Mouse (Mus musculus) T-cell, adult 2 months (primary cell): ENCODE results near the gene Fbxl19.
"Not testable (repeated sequence)": the region's sequence is repeated elsewhere in the genome, so short reads cannot be mapped to it uniquely, and the experiment has no call there.

Experiments used
- DNase-seq: peaks from one replicate; pipeline ENCODE4 v3.0.0; 2022; ENCODE audit warnings: low spot score

Fbxl19 gene

DNA sequence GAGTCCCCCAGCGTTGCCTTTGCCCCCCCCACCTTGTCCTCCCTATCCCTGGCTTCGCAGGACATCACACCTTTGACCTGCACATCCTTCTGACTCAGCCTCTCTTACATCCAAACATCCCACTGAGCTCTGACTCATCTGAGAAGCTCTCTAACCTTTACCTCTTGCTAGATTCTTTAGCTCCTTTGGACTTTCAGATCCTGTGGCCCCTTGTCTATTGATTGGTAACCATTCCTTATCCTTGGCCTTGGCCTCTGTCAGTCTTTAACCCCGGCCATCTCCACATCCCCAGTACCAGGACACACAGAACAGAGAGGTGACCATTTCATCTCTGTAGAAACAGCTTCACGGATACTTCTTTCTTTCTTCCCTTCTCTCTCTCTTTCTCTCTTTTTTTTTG lies 14.2 kb upstream of the Fbxl19 start:
- no peak for DNase-seq

DNA sequence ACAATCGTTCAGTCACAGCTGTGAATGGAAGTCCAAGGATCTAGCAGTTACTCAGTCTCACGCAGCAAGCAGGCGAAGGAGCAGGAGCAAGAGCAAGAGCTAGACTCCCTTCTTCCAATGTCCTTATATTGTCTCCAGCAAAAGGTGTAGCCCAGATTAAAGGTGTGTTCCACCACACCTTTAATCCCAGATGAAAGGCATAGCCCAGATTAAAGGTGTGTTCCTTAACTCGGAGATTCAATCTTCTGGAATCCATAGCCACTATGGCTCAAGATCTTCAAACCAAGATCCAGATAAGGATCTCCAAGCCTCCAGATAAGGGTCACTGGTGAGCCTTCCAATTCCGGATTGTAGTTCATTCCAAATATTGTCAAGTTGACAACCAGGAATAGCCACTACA lies 12.3 kb upstream of the Fbxl19 start, which contains the start of gene Ctf2:
Ctf2 (minus strand) TSS at position 101 of the 400 bp plus-strand sequence.
- DNase-seq = not testable (repeated sequence)

DNA sequence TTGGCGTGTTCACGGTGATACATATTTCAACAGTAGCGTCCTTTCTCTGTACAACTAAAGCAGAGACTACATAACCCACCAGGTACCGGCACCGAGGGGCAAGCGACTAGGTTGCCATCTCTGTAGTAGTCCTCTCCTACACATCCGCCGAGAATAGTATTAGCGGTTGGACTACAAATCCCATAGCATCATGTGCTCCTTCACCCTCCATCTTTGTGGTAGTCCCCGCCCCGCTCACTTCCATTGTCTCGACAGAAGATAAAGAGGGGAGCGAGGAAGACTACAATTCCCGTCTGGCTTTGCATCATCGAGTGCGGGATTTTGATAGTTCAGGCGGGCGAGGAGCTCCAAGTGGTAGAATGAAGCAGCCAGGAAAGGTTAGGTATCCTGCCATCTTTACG lies 908 bp downstream of the Fbxl19 start:
- peak; percentile 92 for DNase-seq

DNA sequence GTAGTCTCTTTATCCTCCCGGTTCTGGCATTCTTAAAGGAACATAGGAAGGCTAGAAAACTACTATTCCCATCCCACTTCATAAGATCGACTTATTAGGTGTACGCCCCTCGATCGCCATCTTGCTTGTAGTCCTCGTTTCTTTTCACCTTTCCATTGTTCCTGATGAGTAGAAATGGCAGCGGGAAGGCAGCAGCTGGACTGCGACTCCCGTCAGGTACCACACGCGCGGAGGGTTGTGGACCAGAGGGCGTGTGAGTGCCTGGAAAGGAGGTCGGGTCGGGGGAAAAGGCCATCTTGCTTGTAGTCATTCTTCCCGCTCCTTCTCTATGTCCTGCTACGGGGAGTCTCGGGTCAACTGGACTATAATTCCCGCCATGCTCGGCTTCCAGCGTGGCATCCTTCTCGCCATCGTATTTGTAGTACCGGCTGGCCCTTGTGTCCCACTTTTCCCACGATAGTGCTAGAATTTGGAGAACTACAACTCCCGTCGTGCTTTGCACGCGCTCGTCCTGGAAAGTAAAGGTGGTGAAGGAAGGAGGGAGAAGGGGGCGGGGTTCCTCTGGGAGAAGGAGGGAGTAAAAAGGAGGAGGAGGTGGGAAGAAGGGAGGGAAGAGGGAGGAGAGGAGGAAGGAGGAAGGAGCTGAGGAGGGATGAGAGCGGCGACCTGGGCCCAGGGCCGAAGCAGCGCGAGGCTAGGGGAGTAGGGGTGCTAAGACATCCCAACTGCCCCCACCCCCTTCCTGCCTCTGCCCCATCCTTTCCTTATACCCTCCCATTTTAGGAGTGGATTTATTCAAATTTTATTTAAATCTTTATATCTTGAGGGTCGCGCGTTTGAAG lies 1.5 kb downstream of the Fbxl19 start:
- peak; percentile 73 for DNase-seq

DNA sequence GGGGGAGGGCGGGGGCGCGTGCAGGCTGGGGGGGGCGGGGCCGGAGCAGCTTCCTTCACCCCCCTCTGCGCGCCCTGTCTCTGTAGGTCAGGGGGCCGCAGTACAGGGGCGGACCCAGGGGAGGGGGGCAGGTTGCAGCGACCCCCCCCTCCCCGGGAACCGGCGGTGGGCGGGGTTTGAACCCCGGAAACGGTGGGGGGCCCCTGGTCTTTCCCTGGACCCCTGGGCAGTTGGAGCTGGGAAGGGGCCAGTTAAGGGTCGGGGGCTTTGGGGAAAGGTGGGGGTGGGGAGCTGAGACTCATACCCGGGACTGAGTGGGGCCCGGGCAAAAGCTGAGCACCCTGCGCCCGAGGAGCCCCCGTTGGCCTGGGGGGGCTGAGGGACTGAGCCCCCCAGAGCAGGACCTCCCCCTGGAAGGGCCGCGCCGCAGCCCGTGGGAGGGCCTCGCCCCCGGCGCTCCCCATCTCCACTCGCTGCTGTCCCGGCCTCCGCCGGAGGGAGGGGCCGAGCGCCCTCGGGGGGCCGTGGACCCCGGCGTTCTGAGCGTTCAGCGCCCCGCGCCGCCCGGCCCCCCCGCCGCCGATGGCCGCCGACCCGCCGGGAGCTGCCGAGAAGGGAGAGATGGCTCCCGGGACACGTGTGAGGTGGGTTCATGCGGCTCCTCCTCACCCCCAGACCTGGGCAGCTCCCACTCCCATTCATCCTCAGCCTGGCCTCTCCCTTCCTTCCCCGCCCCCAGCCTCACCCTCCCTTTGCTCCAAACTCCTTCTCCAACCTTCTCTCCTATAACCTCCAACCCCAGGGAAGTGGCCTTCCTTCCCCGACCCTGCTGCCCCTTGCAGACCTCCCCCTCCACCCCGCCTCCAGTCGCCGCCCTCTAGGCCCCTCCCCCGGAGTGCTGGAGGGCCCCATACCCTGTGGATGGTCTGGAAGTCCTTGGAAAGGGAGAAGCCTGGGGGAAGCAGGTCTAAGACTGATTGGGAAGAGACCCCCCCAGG lies 2.5 kb downstream of the Fbxl19 start:
- DNase-seq = no peak

DNA sequence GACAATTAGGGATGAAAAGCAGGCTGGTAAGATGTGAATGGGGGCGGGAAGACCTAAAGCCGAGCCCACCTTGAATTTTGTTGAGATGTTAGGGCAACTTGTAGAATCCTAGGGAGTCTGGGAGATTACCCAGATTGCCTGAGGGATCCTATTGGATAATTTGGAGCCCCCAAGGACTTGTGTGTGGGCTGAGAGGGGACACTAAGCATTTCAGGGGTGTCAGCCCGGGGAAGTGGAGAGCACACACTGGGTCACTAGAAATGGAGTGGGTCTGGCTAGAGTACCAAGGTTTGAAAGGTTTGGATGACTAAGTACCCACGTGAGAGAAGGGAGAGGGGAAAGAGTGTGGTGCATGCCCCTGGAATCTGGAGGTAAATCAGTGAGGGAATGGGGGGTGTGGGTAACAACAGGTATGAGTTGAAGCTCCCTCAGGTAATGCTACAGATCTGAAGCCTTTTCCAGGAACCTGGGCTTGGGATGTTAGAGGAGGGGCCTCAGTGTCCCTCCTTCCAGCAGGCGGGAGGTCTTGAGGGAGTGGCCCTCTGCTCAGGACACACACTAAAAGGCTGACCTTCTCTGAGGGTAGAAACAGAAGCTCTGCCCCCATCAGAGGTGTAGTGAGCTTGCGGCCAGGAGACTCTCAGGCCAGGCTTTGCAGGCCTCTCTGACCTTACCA lies 3.4 kb downstream of the Fbxl19 start:
- DNase-seq = no peak

DNA sequence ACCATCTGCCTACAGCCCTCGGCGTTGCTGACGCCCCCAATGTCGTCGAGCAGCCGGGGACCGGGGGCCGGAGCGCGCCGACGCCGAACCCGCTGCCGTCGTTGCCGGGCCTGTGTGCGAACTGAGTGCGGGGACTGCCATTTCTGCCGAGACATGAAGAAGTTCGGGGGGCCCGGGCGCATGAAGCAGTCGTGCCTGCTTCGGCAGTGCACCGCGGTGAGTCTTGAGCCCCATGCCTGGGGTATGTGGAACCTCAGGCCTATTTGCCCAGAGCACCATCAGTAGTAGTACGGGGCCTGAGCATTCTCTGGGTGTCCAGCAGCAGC lies 3.9 kb downstream of the Fbxl19 start:
- no peak for DNase-seq

DNA sequence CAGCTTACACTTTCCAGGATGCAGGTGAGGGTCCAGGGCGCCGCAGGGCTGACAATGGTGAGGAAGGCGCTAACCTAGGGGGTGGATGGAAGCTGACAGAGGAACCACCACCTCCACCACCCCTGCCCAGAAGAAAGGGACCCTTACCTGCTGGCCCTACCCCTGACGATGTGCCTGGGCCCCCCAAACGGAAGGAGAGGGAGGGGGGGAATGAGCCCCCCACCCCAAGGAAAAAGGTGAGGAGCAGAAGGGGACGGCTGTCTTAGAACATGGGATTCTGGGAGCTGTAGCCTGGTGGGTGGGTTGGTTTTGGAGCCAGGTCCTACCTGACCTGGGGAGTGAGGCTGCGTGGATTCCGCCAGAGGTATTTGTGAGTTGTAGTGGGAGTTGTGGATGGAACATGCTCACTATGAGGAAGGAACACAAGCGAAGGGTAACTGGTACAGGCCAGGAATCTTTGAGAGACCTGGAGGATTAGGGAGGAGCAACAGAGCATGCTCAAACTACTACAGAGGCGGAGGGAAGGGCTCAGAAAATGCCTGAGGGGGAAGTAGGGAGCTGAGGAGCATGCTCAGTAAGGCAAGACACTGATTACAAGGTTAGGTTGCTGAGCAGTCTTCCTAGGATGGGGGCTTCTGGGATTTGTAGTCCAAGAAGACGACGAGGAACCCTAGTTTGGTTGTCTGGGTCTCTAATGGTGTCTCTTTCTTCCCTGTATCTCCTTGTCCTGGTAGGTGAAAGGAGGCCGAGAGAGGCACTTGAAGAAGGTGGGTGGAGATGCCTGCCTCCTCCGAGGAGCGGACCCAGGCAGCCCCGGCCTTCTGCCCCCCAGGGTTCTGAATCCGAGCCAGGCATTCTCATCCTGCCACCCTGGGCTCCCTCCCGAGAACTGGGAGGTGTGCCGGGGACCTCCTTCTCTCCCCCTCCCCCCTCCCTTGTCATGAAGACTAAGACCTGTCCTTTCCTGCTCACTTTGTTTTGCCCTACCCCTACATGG lies 6.1 kb downstream of the Fbxl19 start:
- DNase-seq = no peak

DNA sequence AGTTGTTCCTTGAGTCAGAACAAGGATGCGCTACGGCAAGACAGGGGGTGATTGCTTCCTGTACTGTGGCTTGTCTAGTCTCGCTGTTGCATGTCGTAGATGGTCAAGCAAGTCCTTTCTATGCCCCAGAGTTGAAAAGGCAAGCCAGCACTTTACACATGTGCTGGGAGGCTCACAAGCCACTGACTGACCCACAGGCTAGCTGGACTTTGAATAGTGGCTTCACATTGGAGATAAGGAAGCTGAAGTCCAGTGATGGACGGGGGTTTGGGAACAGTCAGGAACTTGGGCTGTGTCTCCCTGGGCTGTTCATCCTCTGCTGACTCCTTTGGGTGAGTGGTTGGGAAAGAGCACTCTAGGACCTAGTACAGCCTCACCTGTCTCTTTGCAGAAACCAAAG lies 7.3 kb downstream of the Fbxl19 start:
- DNase-seq = no peak

DNA sequence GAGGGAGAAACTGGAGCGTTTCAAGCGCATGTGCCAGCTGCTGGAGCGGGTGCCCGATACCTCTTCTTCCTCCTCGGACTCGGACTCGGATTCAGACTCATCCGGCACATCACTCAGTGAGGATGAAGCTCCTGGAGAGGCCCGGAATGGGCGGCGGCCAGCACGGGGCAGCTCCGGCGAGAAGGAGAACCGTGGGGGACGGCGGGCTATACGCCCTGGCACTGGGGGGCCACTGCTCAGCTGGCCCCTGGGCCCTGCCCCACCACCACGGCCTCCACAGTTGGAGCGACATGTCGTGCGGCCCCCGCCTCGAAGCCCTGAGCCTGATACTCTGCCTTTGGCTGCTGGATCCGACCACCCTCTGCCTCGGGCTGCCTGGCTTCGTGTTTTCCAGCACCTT lies 7.7 kb downstream of the Fbxl19 start:
- DNase-seq = no peak

DNA sequence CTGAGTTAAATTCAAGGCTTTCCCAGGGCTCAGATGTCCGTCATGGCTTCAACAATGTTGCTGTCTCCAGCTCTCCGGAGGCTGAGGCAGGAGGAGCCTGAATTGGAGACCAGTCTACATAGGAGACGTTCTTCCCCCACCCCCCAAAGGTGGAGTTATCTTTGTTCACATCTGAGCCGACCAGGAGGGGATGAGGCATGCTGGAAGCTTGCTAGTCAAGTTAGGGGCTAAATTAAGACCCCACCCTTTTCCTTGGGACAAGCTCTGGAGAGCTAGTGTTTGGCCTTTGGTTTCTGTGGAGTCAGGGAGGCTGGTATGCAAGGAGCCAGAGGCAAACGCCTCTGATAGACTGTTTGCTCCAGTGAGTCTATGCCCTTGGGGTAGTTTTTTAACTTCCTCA lies 8.8 kb downstream of the Fbxl19 start:
- no peak for DNase-seq

DNA sequence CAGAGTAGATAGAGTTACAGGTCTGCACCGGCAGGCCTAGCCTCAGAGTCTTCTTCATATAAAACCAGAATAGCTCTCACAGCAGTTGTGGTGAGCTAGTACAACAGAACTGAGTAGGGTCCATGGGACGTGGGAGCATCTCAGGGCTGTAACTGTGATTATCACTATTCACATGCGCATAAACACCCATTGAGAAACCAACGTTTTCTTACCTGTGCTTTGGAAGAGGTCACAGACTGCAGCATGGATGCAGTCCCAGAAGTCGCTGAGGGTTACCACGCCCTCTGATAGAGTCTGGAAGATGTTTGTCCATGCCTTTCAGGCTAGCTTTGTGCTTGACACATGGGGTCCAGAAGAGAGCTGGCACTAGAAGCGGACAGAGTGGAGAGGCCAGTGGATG lies 9.4 kb downstream of the Fbxl19 start:
- DNase-seq = no peak

DNA sequence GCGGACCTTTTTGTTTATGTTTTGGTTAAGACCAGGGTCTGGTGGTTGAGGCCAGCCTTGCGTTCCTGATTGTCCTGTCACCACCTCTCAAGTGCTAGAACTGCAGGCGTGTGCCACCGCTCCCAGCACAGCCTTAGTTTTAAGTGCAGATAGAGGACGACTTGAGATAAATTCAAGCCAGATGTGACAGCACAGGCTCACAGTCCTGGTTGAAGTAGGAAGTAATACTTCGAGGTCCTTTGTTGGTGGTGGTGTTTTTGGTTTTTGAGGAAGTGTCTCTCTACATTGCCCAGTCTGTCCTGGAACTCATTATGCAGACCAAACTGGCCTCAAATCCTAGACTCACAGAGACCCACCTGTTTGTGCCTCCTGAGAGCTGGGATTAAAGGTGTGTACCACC lies 15.4 kb downstream of the Fbxl19 start:
- no peak for DNase-seq

DNA sequence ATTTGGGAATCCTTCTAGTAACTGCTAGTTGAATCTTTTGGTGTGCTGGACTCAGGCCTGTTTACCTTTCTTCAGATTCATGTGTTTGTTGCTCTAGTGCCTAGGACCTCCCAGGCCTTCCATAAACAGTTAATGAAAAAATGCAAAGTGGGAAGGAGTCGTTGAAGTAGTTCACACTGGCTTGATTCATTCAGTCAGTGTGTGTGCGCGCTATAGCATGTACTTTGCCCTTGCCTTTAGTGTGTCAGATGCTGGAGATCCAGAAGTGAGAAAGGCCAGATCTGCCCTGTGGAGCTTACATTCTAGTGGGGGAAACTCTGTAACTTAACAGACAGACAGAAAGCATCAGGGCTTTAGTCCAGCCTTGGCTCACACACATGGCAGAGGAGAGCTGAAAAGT lies 16.1 kb downstream of the Fbxl19 start:
- DNase-seq = no peak

DNA sequence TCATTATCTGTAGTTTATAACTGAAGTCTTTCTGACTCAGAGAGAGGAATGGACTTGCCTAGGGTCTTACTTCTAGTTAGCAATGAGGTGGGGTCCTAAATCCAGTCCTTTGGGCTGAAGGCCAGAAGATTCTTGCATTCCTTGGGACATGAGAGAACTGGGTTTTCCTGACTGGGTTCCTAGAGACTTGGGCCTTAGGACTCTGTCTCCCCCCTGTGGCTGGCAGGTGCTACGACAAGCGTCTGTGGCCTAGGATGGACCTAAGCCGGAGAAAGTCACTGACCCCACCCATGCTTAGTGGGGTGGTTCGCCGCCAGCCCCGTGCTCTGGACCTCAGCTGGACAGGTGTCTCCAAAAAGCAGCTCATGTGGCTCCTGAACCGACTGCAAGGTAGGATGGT lies 16.7 kb downstream of the Fbxl19 start:
- peak; percentile 42 for DNase-seq

DNA sequence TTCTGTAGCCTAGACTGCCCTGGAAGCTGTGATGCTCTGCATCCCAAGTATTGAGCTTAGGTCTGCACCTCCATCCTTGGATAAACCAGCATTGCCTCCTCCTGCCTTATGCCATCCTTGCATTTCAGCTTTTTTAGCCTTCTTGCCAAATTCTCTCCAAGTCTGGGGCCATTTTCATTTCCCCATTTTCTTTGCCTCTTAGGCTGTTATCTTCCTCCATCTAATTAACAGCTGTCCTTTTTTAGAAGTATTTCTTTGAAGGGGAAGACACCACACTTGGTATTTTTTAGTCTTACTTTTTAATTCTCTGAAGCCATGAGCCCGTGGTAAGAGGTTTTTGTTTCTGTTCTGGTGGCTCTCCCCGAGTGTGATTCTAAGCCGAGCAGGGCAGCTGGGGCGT lies 19.3 kb downstream of the Fbxl19 start:
- no peak for DNase-seq

DNA sequence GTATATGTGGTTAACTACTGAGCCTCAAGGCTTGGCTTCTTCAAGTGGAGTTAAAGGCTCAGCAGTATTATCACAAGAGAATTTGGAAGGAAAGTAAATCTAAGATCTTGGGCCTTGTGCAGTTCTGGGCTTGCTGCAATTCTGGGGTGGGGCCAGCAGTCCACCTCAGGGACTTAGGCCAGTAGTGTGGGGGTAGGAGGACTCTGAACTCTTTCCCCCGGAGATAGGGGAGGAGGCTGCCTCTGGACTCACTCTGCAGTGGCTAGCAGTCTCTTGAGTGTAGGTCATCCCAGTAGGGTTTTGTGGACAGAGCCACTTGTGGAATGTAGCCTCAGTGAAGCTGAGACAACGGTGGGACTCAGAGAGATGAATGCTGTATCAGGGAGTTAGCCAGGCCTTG lies 21.4 kb downstream of the Fbxl19 start:
- no peak for DNase-seq

DNA sequence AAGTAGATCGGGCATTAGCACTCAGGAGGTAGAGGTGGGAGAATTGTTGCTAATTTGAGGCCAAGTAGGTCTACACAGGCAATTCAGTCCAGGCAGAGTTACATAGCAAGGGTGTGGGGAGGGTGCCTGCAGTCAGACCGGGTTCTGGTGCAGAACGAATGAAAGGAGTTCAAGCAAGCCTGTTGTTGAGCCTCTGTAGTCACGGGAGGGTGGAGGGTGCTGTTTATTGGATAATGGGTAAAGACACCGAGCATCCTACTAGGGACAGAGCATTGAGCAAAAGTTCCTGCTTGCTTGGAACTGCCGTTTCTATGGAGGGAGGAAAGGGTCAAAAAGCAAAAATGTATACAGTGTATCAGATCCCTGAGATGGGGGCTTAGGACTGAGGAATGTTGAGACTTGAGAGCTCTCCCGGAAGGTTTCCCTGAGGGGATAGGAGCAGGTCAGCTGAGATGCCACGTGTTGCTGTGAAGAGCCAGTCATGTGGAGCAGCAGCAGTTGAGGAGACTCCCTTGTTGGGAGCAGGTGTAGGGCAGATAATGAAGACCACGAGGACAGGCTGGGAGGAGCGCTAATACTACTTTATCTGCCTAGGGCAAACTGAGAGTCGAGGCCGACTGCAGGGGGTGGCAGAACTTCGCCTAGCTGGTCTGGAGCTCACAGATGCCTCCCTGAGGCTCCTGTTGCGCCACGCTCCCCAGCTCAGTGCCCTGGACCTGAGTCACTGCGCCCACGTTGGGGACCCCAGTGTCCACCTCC lies 22.7 kb downstream of the Fbxl19 start:
- DNase-seq = no peak

DNA sequence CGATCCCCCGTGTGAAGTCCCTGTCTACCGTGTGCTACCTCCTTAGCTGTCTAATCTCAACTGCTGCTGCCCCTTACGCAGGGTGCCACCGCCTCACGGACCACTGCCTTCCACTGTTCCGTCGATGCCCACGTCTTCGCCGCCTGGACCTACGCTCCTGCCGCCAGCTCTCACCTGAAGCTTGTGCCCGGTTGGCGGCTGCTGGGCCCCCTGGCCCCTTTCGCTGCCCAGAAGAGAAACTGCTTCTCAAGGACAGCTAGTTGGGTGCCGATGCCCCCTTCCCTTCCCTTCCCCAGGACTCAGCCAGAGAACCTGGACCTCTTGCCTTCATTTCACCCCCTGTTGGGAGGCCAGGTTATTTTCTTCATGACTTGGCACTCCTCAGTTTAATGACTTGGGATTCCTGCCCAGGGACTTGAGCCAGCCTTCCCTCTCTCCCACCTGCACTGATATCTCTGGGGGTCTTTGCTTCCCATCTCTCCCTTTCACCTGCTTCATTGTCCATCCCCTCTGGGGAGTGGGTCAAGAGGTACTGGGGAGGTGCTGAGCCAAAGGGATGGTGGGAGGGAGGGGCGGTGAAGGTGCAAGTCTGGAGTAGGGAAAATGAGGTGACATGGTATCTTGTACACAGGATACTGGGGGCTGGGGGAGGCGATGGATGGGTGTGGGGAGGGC lies 23.5 kb downstream of the Fbxl19 start:
- no peak for DNase-seq
